Mouse (Mus musculus): ENCODE measurements at regions not wholly inside any gene's neighbourhood (a gene's known extent, or its start where the extent isn't known, plus 50 kb on each side); places are given as distances from the start of the nearest gene placed in this dataset.

- no peak for TF ChIP-seq POLR2A (IDR thresholded peaks at IDR 0.05; ENCODE audit: borderline replicate concordance, extremely low read depth, insufficient read depth, insufficient read length, poor library complexity, severe bottlenecking)
- TF ChIP-seq CTCF (IDR thresholded peaks at IDR 0.05; ENCODE audit: borderline replicate concordance, extremely low read depth, insufficient read depth, insufficient read length): no peak
Measured at GRCm38 (mm10) chr13:71437601-71438099, 525.9 kb downstream of the Irx1 start.
